Mouse (Mus musculus) embryonic facial prominence, embryonic 15.5 days (tissue): ENCODE results near the gene Slc47a1. TPM values are rescaled to one million over a fixed set of nuclear protein-coding genes. Genes with fewer than 3 reads are reported as not detected.
A peak's percentile ranks its signal among the peaks of the same experiment; 100 is the strongest.
"Not testable (repeated sequence)": the region's sequence is repeated elsewhere in the genome, so short reads cannot be mapped to it uniquely, and the experiment has no call there.

Experiments
- ATAC-seq: fragments of 200-750 bp; cut with Nextera tagmentation; 2 replicates; pipeline ENCODE4 v1.8.0; 2017; ENCODE audit warnings: low read depth, moderate TSS enrichment; ENCODE audit not compliant: insufficient number of reproducible peaks, low FRiP score, low TSS enrichment
- H3K27ac ChIP-seq: fragments of 300-500 bp; sonication (generic); replicated peaks from 2 replicates; pipeline ENCODE4 v1.5.1; 2015; ENCODE audit warnings: mild to moderate bottlenecking, inconsistent platforms
- H3K27me3 ChIP-seq: fragments of 300-500 bp; sonication (generic); 2 replicates; pipeline ENCODE4 v1.6.1; 2015; ENCODE audit warnings: inconsistent platforms
- H3K36me3 ChIP-seq: fragments of 300-500 bp; sonication (generic); 2 replicates; pipeline ENCODE4 v1.6.1; 2015; ENCODE audit warnings: mild to moderate bottlenecking, inconsistent platforms
- H3K4me1 ChIP-seq: fragments of 300-500 bp; sonication (generic); 2 replicates; pipeline ENCODE4 v1.6.1; 2015; ENCODE audit warnings: inconsistent platforms
- H3K4me2 ChIP-seq: fragments of 300-500 bp; sonication (generic); replicated peaks from 2 replicates; pipeline ENCODE4 v1.6.1; 2015; ENCODE audit warnings: mild to moderate bottlenecking, inconsistent platforms
- H3K4me3 ChIP-seq: fragments of 300-500 bp; sonication (generic); replicated peaks from 2 replicates; pipeline ENCODE4 v1.5.1; 2015; ENCODE audit warnings: mild to moderate bottlenecking, inconsistent platforms
- H3K9ac ChIP-seq: fragments of 300-500 bp; sonication (generic); 2 replicates; pipeline ENCODE4 v1.6.1; 2015; ENCODE audit warnings: inconsistent platforms
- H3K9me3 ChIP-seq: fragments of 300-500 bp; sonication (generic); replicated peaks from 2 replicates; pipeline ENCODE4 v1.6.1; 2016; ENCODE audit warnings: inconsistent platforms
- WGBS: fragments of 180-500 bp; shearing (Covaris S2); methylation state at CpG from one replicate; pipeline ENCODE4 v1.1.7; 2015; 5-methylcytosine and 5-hydroxymethylcytosine counted together
- polyA plus RNA-seq: library from polyadenylated mRNA; unstranded; fragments of >200 nt; fragmentation: Nextera tagmentation; extraction: Ambion mirVana; gene quantifications from 2 replicates; pipeline ENCODE4 v1.2.1, GENCODE M21; 2015

Gene Slc47a1
- 0.88 and 0.89 TPM in 2 replicates for polyA plus RNA-seq

GRCm38 (mm10) chr11:61377881-61378613 lies at the start of gene Slc47a1:
TSS of gene Slc47a1 (minus strand) at chr11:61378345.
- no peaks in the 10 kb centered on the region for H3K9me3 ChIP-seq
- no peak for ATAC-seq
- no peak within 1 kb of the TSS for H3K9ac ChIP-seq
- peak within 1 kb of the TSS; percentile 34 for H3K4me3 ChIP-seq
- H3K27me3 ChIP-seq, result peaks cover 41% of the 10 kb centered on the region
- H3K27ac ChIP-seq, result no peak within 1 kb of the TSS
- 15% methylated on average over 39 of the region's 39 CpGs for WGBS
- H3K4me2 ChIP-seq, result peak within 1 kb of the TSS; percentile 54
- H3K36me3 ChIP-seq, result no peaks in the 10 kb centered on the region
- H3K4me1 ChIP-seq, result peaks cover 9% of the 10 kb centered on the region

GRCm38 (mm10) chr11:61419253-61419652 lies 41.1 kb upstream of the Slc47a1 start:
- 82% methylated on average over 6 of the region's 6 CpGs for WGBS
- Histone ChIP-seq H3K27me3 (no peaks in the 10 kb centered on the region), H3K4me1 (no peaks in the 10 kb centered on the region), H3K36me3 (no peaks in the 10 kb centered on the region), H3K9me3 (no peaks in the 10 kb centered on the region), H3K4me3 (no peak overlapping the region), H3K9ac (no peak overlapping the region), H3K4me2 (no peak overlapping the region), H3K27ac (no peak overlapping the region)
- no peak for ATAC-seq

- Histone ChIP-seq H3K4me2 (no peak overlapping the region), H3K4me1 (no peaks in the 10 kb centered on the region), H3K27me3 (no peaks in the 10 kb centered on the region), H3K36me3 (no peaks in the 10 kb centered on the region), H3K4me3 (no peak overlapping the region), H3K9me3 (no peaks in the 10 kb centered on the region), H3K9ac (no peak overlapping the region), H3K27ac (no peak overlapping the region)
- ATAC-seq, result peak; percentile 60; the same call in 1 of the 2 replicates
- 26% methylated on average over 6 of the region's 6 CpGs for WGBS
Observed at GRCm38 (mm10) chr11:61417945-61418551, 39.9 kb upstream of the Slc47a1 start.

GRCm38 (mm10) chr11:61416540-61416939 lies 38.4 kb upstream of the Slc47a1 start:
- H3K4me2 ChIP-seq, H3K36me3 ChIP-seq, H3K9me3 ChIP-seq, ATAC-seq, H3K27ac ChIP-seq, H3K4me3 ChIP-seq, H3K9ac ChIP-seq, H3K27me3 ChIP-seq, H3K4me1 ChIP-seq: not testable (repeated sequence)
- 84% methylated on average over 17 of the region's 17 CpGs for WGBS

- ATAC-seq, result no peak
- no peak overlapping the region for H3K4me3 ChIP-seq
- no peak overlapping the region for H3K9ac ChIP-seq
- H3K4me2 ChIP-seq, result no peak overlapping the region
- no peak overlapping the region for H3K27ac ChIP-seq
- 92% methylated on average over 1 of the region's 1 CpGs for WGBS
- no peaks in the 10 kb centered on the region for H3K4me1 ChIP-seq
- no peaks in the 10 kb centered on the region for H3K9me3 ChIP-seq
- H3K27me3 ChIP-seq, result no peaks in the 10 kb centered on the region
- H3K36me3 ChIP-seq, result no peaks in the 10 kb centered on the region
Observed at GRCm38 (mm10) chr11:61415444-61415843, 37.3 kb upstream of the Slc47a1 start.

- no peak overlapping the region for H3K4me2 ChIP-seq
- H3K9me3 ChIP-seq, result no peaks in the 10 kb centered on the region
- H3K27ac ChIP-seq, result no peak overlapping the region
- no peaks in the 10 kb centered on the region for H3K4me1 ChIP-seq
- H3K36me3 ChIP-seq, result no peaks in the 10 kb centered on the region
- H3K9ac ChIP-seq, result no peak overlapping the region
- WGBS, result 72% methylated on average over 3 of the region's 3 CpGs
- no peaks in the 10 kb centered on the region for H3K27me3 ChIP-seq
- H3K4me3 ChIP-seq, result no peak overlapping the region
- no peak for ATAC-seq
Observed at GRCm38 (mm10) chr11:61414560-61414959, 36.4 kb upstream of the Slc47a1 start.

- H3K4me2 ChIP-seq, result no peak overlapping the region
- H3K27ac ChIP-seq, result no peak overlapping the region
- no peaks in the 10 kb centered on the region for H3K27me3 ChIP-seq
- H3K36me3 ChIP-seq, result no peaks in the 10 kb centered on the region
- no peak overlapping the region for H3K9ac ChIP-seq
- H3K9me3 ChIP-seq, result no peaks in the 10 kb centered on the region
- no peak for ATAC-seq
- no peak overlapping the region for H3K4me3 ChIP-seq
- WGBS, result 62% methylated on average over 5 of the region's 5 CpGs
- no peaks in the 10 kb centered on the region for H3K4me1 ChIP-seq
Observed at GRCm38 (mm10) chr11:61413411-61413810, 35.3 kb upstream of the Slc47a1 start.

- Histone ChIP-seq H3K4me2 (no peak overlapping the region), H3K4me3 (no peak overlapping the region), H3K9me3 (no peaks in the 10 kb centered on the region), H3K36me3 (no peaks in the 10 kb centered on the region), H3K27ac (no peak overlapping the region), H3K27me3 (no peaks in the 10 kb centered on the region), H3K9ac (no peak overlapping the region), H3K4me1 (0 out of 2 replicates have a peak, but pooled peaks cover 3% of the 10 kb centered on the region)
- WGBS, result 48% methylated on average over 7 of the region's 7 CpGs
- ATAC-seq, result no peak
Observed at GRCm38 (mm10) chr11:61411809-61412208, 33.7 kb upstream of the Slc47a1 start.

GRCm38 (mm10) chr11:61411221-61411620 lies 33.1 kb upstream of the Slc47a1 start:
- ATAC-seq, result no peak
- WGBS, result 77% methylated on average over 11 of the region's 11 CpGs

GRCm38 (mm10) chr11:61410129-61410528 lies 32.0 kb upstream of the Slc47a1 start:
- no peak for ATAC-seq
- no peaks in the 10 kb centered on the region for H3K36me3 ChIP-seq
- 0% methylated on average over 1 of the region's 1 CpGs for WGBS
- no peak overlapping the region for H3K9ac ChIP-seq
- no peak overlapping the region for H3K27ac ChIP-seq
- no peak overlapping the region for H3K4me2 ChIP-seq
- H3K4me1 ChIP-seq, result 0 out of 2 replicates have a peak, but pooled peaks cover 3% of the 10 kb centered on the region
- no peak overlapping the region for H3K4me3 ChIP-seq
- no peaks in the 10 kb centered on the region for H3K27me3 ChIP-seq
- H3K9me3 ChIP-seq, result no peaks in the 10 kb centered on the region

More at GRCm38 (mm10) chr11:61411221-61411620, 33.1 kb upstream of the Slc47a1 start:
- Histone ChIP-seq H3K4me2 (no peak overlapping the region), H3K4me1 (0 out of 2 replicates have a peak, but pooled peaks cover 3% of the 10 kb centered on the region), H3K36me3 (no peaks in the 10 kb centered on the region), H3K27me3 (no peaks in the 10 kb centered on the region), H3K9ac (no peak overlapping the region), H3K27ac (no peak overlapping the region), H3K4me3 (no peak overlapping the region), H3K9me3 (no peaks in the 10 kb centered on the region)

GRCm38 (mm10) chr11:61409051-61409450 lies 30.9 kb upstream of the Slc47a1 start:
- H3K9ac ChIP-seq, result no peak overlapping the region
- no peak overlapping the region for H3K27ac ChIP-seq
- H3K4me2 ChIP-seq, result peak overlapping the region; percentile 55
- H3K27me3 ChIP-seq, result no peaks in the 10 kb centered on the region
- ATAC-seq, result no peak
- H3K4me3 ChIP-seq, result peak overlapping the region; percentile 70
- 0 out of 2 replicates have a peak, but pooled peaks cover 3% of the 10 kb centered on the region for H3K4me1 ChIP-seq
- no peaks in the 10 kb centered on the region for H3K36me3 ChIP-seq
- H3K9me3 ChIP-seq, result no peaks in the 10 kb centered on the region
- WGBS, result 16% methylated on average over 3 of the region's 3 CpGs
